Mouse (Mus musculus) MEL (cell line): ENCODE results near the gene Hemk1. TPM values are rescaled to one million over a fixed set of nuclear protein-coding genes. Genes with fewer than 3 reads are reported as not detected.

ENCODE experiments used
- DNase-seq: peaks from one replicate; pipeline ENCODE4 v3.0.0; 2011; ENCODE audit warnings: low read depth, low spot score
- H3K27ac ChIP-seq: 2 replicates; pipeline ENCODE4 v1.5.1; 2012; ENCODE audit warnings: low read depth, mild to moderate bottlenecking, control low read depth, low read length, moderate library complexity; ENCODE audit not compliant: control insufficient read depth
- H3K27me3 ChIP-seq, 2 experiments: fragments of 150-350 bp in 1 of 2; sonication (generic) in 1 of 2; 2 replicates each; pipeline ENCODE4 v1.6.1; 2012; ENCODE audit warnings: low read length in 2 of 2, mild to moderate bottlenecking in 2 of 2, improper control_type of control experiment in 1 of 2, moderate library complexity in 1 of 2; ENCODE audit not compliant: insufficient read depth in 2 of 2, control insufficient read depth in 1 of 2
- H3K36me3 ChIP-seq, 2 experiments: 2 replicates each; pipeline ENCODE4 v1.6.1; 2012 to 2014; ENCODE audit warnings: low read length in 2 of 2, improper control_type of control experiment in 1 of 2, inconsistent platforms in 1 of 2, mild to moderate bottlenecking in 1 of 2; ENCODE audit not compliant: insufficient read depth in 2 of 2, control insufficient read depth in 1 of 2
- H3K4me1 ChIP-seq, 2 experiments: fragments of 150-350 bp in 1 of 2; sonication (generic) in 1 of 2; 2 replicates each; pipeline ENCODE4 v1.6.1; 2012; ENCODE audit warnings: low read length in 2 of 2, improper control_type of control experiment in 1 of 2, mild to moderate bottlenecking in 1 of 2; ENCODE audit not compliant: insufficient read depth in 2 of 2, control insufficient read depth in 1 of 2
- H3K4me3 ChIP-seq, 2 experiments: fragments of 150-350 bp in 1 of 2; sonication (generic) in 1 of 2; 2 replicates each; pipeline ENCODE4 v1.5.1; 2012; ENCODE audit warnings: low read depth in 2 of 2, low read length in 2 of 2, mild to moderate bottlenecking in 2 of 2, moderate library complexity in 2 of 2, control low read depth in 1 of 2, improper control_type of control experiment in 1 of 2; ENCODE audit not compliant: control insufficient read depth in 1 of 2, insufficient read depth in 1 of 2
- H3K79me2 ChIP-seq: 2 replicates; pipeline ENCODE4 v1.6.1; 2012; ENCODE audit warnings: mild to moderate bottlenecking, low read length, moderate library complexity; ENCODE audit not compliant: control insufficient read depth, poor library complexity, insufficient read depth
- H3K9ac ChIP-seq: 2 replicates; pipeline ENCODE4 v1.6.1; 2012; ENCODE audit warnings: low read depth, mild to moderate bottlenecking, control low read depth, low read length, moderate library complexity; ENCODE audit not compliant: control insufficient read depth, poor library complexity, severe bottlenecking
- H3K9me3 ChIP-seq: fragments of 150-350 bp; sonication (generic); replicated peaks from 2 replicates; pipeline ENCODE4 v1.6.1; 2012; ENCODE audit warnings: mild to moderate bottlenecking, low read length, improper control_type of control experiment, moderate library complexity; ENCODE audit not compliant: insufficient read depth
- CHD2 ChIP-seq: IDR thresholded peaks from 2 replicates; pipeline ENCODE4 v1.6.1; 2011; ENCODE audit warnings: low read length, improper control_type of control experiment
- GABPA ChIP-seq: IDR thresholded peaks from 2 replicates; pipeline ENCODE4 v1.6.1; 2012; ENCODE audit warnings: low read depth, mild to moderate bottlenecking, inconsistent platforms, low read length, improper control_type of control experiment, moderate library complexity
- GATA1 ChIP-seq: IDR thresholded peaks from 2 replicates; pipeline ENCODE4 v1.6.1; 2011; ENCODE audit warnings: low read depth, low read length, improper control_type of control experiment
- HCFC1 ChIP-seq: IDR thresholded peaks from 2 replicates; pipeline ENCODE4 v1.6.1; 2012; ENCODE audit warnings: low read depth, mild to moderate bottlenecking, inconsistent platforms, low read length, improper control_type of control experiment, moderate library complexity
- JUND ChIP-seq: IDR thresholded peaks from 2 replicates; pipeline ENCODE4 v1.6.1; 2011; ENCODE audit warnings: low read depth, mild to moderate bottlenecking, improper control_type of control experiment, low read length
- KAT2A ChIP-seq: conservative IDR thresholded peaks from 2 replicates; pipeline ENCODE4 v1.6.1; 2012; ENCODE audit warnings: low read depth, low read length, improper control_type of control experiment, inconsistent platforms
- MAFK ChIP-seq: IDR thresholded peaks from 2 replicates; pipeline ENCODE4 v1.6.1; 2011; ENCODE audit warnings: low read depth, mild to moderate bottlenecking, low read length, improper control_type of control experiment, borderline replicate concordance
- MAX ChIP-seq: IDR thresholded peaks from 2 replicates; pipeline ENCODE4 v1.6.1; 2011; ENCODE audit warnings: low read length, improper control_type of control experiment
- MAZ ChIP-seq: IDR thresholded peaks from 2 replicates; pipeline ENCODE4 v1.6.1; 2012; ENCODE audit warnings: low read depth, mild to moderate bottlenecking, inconsistent platforms, low read length, improper control_type of control experiment
- MEF2A ChIP-seq: IDR thresholded peaks from 2 replicates; pipeline ENCODE4 v1.6.1; 2014; ENCODE audit warnings: low read depth, mild to moderate bottlenecking, inconsistent platforms, low read length, improper control_type of control experiment; ENCODE audit not compliant: poor library complexity, insufficient replicate concordance, severe bottlenecking; ENCODE audit errors: extremely low read depth
- MYB ChIP-seq: IDR thresholded peaks from 2 replicates; pipeline ENCODE4 v1.6.1; 2011; ENCODE audit warnings: mild to moderate bottlenecking, low read depth, low read length, improper control_type of control experiment
- MYC ChIP-seq: IDR thresholded peaks from 2 replicates; pipeline ENCODE4 v1.6.1; 2011; ENCODE audit warnings: low read depth, mild to moderate bottlenecking, low read length, improper control_type of control experiment, moderate library complexity
- POLR2A ChIP-seq, 2 experiments: IDR thresholded peaks; 2 replicates each; pipeline ENCODE4 v1.6.1; 2011 to 2012; ENCODE audit warnings: low read length in 2 of 2, mild to moderate bottlenecking in 2 of 2, control low read depth in 1 of 2, improper control_type of control experiment in 1 of 2, low read depth in 1 of 2, moderate library complexity in 1 of 2; ENCODE audit not compliant: control insufficient read depth in 1 of 2, insufficient read depth in 1 of 2, poor library complexity in 1 of 2
- POLR2AphosphoS2 ChIP-seq: IDR thresholded peaks from 2 replicates; pipeline ENCODE4 v1.6.1; 2011; ENCODE audit warnings: low read length, improper control_type of control experiment
- RAD21 ChIP-seq: IDR thresholded peaks from 2 replicates; pipeline ENCODE4 v1.6.1; 2011; ENCODE audit warnings: mild to moderate bottlenecking, low read depth, low read length, improper control_type of control experiment
- SMC3 ChIP-seq: IDR thresholded peaks from 2 replicates; pipeline ENCODE4 v1.6.1; 2011; ENCODE audit warnings: low read depth, low read length, improper control_type of control experiment
- TBP ChIP-seq: IDR thresholded peaks from 2 replicates; pipeline ENCODE4 v1.8.0; 2011; ENCODE audit warnings: low read depth, low read length, improper control_type of control experiment
- ZC3H11A ChIP-seq: IDR thresholded peaks from 2 replicates; pipeline ENCODE4 v1.6.1; 2012; ENCODE audit warnings: low read depth, mild to moderate bottlenecking, inconsistent platforms, low read length, improper control_type of control experiment
- ZNF384 ChIP-seq: IDR thresholded peaks from 2 replicates; pipeline ENCODE4 v1.6.1; 2012; ENCODE audit warnings: low read depth, mild to moderate bottlenecking, inconsistent platforms, low read length, improper control_type of control experiment
- polyA plus RNA-seq, 2 experiments: library from polyadenylated mRNA; stranded (reverse) in 1 of 2; unstranded in 1 of 2; fragments of >175 nt in 1 of 2; fragments of >200 nt in 1 of 2; gene quantifications; 2 replicates each; pipeline versions ENCODE4 v1.2.1 to v1.2.4; 2012; ENCODE audit warnings: low replicate concordance in 2 of 2, low read depth in 1 of 2; ENCODE audit not compliant: insufficient read length in 2 of 2, insufficient read depth in 1 of 2, missing spikeins in 1 of 2
- total RNA-seq: library from RNA; depleted of rRNA; stranded (reverse); fragments of 300-350 nt; gene quantifications from 2 replicates; pipeline ENCODE4 v1.2.3, GENCODE M21; 2012

The Hemk1 gene
- total and polyA plus RNA-seq, 3 experiments: 7.5 to 11.8 TPM; not detected in 1

- no peaks in the 10 kb centered on the region for H3K27me3 ChIP-seq
- H3K4me1 ChIP-seq: peaks cover 7 to 8% of the 10 kb centered on the region in 2 experiments
- no peak overlapping the region for H3K27ac ChIP-seq
- no peak overlapping the region for H3K4me3 ChIP-seq
- no peak for DNase-seq
- TF ChIP-seq JUND: no peak
- TF ChIP-seq RAD21: no peak
- TF ChIP-seq CHD2: no peak
- no peak for TF ChIP-seq ZNF384
- no peak for TF ChIP-seq MEF2A
- TF ChIP-seq KAT2A: no peak
- TF ChIP-seq TBP: no peak
- TF ChIP-seq MAFK: no peak
- no peak for TF ChIP-seq MAX
- TF ChIP-seq HCFC1: no peak
- TF ChIP-seq ZC3H11A: no peak
- no peak for TF ChIP-seq GABPA
- TF ChIP-seq MYB: no peak
- TF ChIP-seq MYC: no peak
- TF ChIP-seq SMC3: no peak
- H3K79me2 ChIP-seq: no peaks in the 10 kb centered on the region
- peaks cover 0 to 4% of the 10 kb centered on the region in 2 experiments; a peak in 2 of 4 replicates for H3K36me3 ChIP-seq
- no peaks in the 10 kb centered on the region for H3K9me3 ChIP-seq
- no peak overlapping the region for H3K9ac ChIP-seq
Observed at GRCm38 (mm10) chr9:107327879-107328620, 10.1 kb downstream of the Hemk1 start.

GRCm38 (mm10) chr9:107325904-107326303 is 12.2 kb downstream of the Hemk1 start:
- Histone ChIP-seq H3K27me3 (no peaks in the 10 kb centered on the region), H3K4me1 (peaks cover 7 to 8% of the 10 kb centered on the region in 2 experiments), H3K9me3 (no peaks in the 10 kb centered on the region), H3K36me3 (peaks cover 0 to 4% of the 10 kb centered on the region in 2 experiments; a peak in 2 of 4 replicates), H3K4me3 (no peak overlapping the region), H3K27ac (no peak overlapping the region), H3K79me2 (no peaks in the 10 kb centered on the region)
- TF ChIP-seq POLR2AphosphoS2 (no peak), MAZ (no peak), SMC3 (no peak), POLR2A (IDR thresholded peaks at IDR 0.05; ENCODE audit: control insufficient read depth in 1 of 2, insufficient read depth in 1 of 2, low read depth in 1 of 2, low read length in 2 of 2, poor library complexity in 1 of 2) (no peak), MEF2A (no peak), GATA1 (no peak)
- TF ChIP-seq, all 39 proteins: peak for 0
- H3K9ac ChIP-seq: no peak overlapping the region
- no peak for DNase-seq
